Mouse (Mus musculus) spleen, postnatal 10 days (tissue): ENCODE measurements around the gene Cherp.

Source experiments
- DNase-seq, 2 experiments: peaks; one replicate each; pipeline ENCODE4 v3.0.0; 2021 to 2022; ENCODE audit warnings: low spot score in 2 of 2

The Cherp gene

DNA sequence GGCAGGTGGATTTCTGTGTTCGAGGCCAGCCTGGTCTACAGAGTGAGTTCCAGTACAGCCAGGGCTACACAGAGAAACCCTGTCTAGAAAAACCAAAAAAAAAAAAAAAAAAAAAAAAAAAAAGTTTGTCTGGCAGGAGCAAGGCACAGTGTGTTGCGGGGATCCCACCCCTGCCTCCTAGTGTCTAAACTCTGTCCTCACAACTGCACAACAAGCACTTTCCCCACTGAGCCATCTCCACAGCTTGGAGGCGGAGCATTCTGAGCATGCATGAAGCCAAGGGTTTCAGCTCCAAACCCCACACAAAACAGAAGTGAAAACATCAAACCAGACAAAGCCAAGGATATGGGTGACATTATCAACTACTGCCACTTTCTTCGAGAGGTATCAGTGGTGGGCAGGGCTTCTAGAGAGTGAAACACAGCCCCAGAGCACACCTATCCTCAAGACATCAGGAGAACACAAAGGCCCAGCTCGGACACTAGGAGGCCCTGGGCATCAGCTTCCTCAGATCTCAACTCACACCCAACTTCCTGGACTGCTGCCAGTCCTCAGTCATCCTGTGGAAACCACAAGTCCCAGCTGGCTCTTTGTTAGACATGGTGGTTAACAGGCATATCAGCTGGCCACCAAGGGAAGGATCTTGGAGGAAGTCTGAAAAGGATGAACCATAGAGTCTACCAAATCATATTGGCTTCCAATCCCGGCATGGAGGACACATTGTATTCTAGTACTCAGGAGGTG lies 10.6 kb upstream of the Cherp start:
- peak in 1 of 2 experiments; percentile 53 for DNase-seq

GRCm38 (mm10) chr8:72470684-72471083 lies 4.3 kb downstream of the Cherp start:
- no peak for DNase-seq

DNA sequence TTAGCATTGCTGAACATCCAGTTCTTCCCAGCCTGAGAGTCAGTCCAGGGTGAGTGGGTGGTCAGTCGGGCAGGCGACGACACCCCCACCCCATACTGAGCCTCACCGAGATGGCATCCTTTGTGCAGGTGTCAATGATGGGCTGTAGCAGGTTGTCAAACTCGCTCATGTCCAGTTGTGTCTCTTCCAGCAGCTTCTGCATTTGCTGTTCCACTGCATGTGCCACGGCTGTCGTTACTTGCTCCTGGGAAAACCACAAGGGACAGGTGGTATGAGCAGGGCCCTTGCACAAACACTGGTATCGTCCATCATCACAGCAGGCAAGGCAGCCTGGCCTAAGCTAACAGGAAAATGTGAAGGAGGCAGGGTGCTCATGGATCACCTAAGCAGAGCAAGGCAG lies 5.0 kb downstream of the Cherp start:
- no peak for DNase-seq

DNA sequence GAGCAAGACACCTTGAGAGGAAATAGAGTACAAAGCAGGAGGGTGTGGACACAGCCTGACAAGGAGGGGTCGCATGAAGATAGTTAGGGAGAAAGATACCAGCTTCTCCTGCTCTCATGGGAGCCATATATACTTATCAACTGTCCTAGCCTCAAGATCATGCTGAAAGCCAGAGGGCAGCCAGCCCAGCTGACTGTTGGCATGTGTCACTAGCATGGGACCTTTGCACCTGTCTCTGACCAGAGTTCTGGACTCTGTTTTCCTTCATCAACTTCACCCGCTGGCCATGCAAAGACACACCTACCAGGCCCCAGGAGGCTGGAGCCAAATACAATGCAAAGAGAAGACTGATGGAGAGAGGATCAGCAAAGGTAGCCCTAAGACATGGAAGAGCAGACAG lies 5.8 kb downstream of the Cherp start:
- no peak for DNase-seq

GRCm38 (mm10) chr8:72464211-72464610 lies 10.8 kb downstream of the Cherp start:
- no peak for DNase-seq

DNA sequence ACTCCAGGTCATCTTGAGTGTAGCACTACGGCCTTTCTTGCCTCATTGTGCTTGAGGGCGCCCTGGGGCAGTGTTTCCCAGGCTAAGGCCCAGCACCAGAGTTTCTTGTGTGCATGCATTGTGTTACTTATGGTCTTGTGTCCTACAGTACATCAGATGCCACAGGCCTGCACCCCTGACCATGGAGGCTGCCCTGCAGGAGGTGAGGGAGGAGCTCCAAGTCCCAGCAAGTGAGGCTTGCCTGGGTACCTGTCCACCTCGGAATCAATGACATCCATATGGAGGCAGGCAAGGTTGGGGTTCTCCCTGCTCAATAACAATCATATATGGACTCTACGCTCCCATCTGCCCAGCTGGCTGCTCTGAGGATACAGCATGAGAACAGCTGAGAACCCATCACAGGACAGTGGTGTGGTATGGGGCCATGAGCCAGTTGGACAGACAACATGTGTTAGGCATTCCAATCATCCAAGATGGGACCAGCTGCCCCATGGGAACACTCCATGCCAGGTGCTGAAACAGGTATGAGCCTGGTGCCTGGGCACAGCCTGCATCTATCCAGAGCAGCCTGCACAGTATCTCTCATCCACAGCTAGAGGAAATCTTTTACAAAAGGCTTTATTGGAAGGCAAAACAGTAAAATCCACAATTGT lies 15.0 kb downstream of the Cherp start:
- no peak for DNase-seq

DNA sequence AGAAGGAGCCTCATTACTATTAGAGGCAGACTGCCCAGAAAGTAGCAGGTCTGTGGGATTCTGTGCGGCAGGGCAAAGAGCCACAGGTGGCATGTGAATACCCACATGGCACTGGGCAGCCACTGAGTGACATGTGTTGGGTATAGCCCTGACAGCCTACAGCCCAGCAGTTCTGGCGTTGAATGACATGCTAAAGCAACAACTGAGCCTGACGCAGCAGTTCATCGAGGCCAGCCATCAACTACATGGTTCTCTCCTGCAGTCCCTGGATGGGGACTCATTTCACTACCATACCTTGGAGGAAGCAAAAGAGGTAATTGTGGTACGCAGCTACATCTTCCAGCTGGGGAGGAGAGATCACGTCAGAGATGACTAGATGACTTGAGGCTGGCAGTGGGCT lies 16.6 kb downstream of the Cherp start:
- DNase-seq = no peak

- no peak for DNase-seq
Measured at GRCm38 (mm10) chr8:72457806-72458205, 17.2 kb downstream of the Cherp start.

DNA sequence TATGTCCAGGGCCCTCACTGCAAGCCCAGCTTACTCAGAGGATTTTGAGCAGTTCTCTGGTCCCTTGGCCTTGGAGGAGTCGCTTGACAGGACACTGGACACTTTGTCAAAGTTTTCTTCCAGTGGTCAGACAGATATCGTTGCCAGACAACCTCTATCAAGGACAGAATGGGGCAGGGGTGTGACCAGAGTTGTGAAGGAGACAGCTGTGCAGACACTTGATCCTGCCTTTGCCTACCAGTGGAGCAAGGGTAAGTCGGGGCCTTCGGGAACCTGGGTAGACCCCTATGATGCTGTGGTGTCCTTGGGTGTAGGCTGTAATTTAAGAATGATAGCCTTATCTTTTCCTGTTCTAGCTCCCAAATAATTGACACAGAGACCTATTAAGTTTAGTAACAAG lies 19.7 kb downstream of the Cherp start:
- no peak for DNase-seq

GRCm38 (mm10) chr8:72453904-72454303 lies 21.1 kb downstream of the Cherp start:
- no peak for DNase-seq

GRCm38 (mm10) chr8:72451516-72451915 lies 23.5 kb downstream of the Cherp start:
- DNase-seq = no peak

- DNase-seq = peak in 1 of 2 experiments; percentile 55
Measured at GRCm38 (mm10) chr8:72445071-72445470, 30.0 kb downstream of the Cherp start.

DNA sequence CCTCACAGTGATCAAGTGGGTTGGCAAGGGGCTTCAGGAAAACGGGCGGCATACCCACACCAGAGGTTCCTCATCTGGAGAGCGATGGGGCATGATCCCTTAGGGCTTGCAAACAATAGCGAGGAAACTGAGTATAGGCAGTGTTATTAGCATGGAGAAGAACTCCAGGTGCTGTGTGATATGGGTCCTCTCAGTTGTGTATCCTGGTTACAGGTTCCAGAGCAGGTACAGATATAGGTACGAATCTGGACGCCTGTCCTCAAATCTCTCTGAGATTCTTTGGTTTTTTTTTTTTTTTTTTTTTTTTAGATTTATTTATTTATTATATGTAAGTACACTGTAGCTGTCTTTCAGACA lies 31.1 kb downstream of the Cherp start:
- DNase-seq = no peak

- DNase-seq = peak; percentile 93 to 100
Measured at GRCm38 (mm10) chr8:72443338-72443993, 31.6 kb downstream of the Cherp start, which contains the start of the genes Calr3 and 1700030K09Rik. TSS of gene Calr3 (minus strand) at chr8:72443870. TSS of gene 1700030K09Rik (plus strand) at chr8:72443880.

DNA sequence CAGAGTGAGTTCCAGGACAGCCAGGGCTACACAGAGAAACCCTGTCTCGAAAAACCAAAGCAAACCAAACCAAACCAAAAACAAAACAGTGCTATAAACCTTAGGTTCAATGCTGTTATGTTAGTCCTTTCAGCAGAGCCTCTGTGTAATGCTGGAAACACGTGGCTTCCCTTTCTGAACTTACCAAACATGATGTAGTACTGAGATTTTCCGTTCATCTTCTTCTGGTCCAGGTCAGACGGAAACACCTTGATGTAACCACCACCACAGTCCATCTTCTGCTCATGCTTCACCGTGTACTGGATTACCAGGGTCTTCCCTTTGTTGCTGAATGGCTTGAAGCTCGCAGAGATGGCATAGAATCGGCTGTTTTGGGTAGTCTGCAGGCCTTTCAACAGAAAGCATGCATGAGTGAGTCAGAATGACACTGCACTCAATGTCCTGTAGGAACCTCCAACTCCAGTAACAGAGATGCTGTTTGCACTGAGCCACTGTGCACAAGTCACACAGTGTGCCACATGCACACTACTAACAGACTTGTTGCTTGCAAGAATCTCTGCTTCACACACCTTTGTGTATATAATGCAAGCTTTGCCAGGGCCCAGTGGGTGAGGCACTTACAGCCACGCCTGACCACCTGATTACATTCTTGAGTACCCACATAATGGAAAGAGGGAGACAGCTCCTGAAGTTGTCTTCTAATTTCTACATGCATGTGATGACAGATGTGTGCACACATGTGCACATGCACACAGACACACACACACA lies 36.6 kb downstream of the Cherp start:
- no peak for DNase-seq

- DNase-seq = peak; percentile 40 to 66
Measured at GRCm38 (mm10) chr8:72434952-72435351, 40.1 kb downstream of the Cherp start.

GRCm38 (mm10) chr8:72429676-72430075 lies 45.4 kb downstream of the Cherp start:
- peak; percentile 47 to 73 for DNase-seq

DNA sequence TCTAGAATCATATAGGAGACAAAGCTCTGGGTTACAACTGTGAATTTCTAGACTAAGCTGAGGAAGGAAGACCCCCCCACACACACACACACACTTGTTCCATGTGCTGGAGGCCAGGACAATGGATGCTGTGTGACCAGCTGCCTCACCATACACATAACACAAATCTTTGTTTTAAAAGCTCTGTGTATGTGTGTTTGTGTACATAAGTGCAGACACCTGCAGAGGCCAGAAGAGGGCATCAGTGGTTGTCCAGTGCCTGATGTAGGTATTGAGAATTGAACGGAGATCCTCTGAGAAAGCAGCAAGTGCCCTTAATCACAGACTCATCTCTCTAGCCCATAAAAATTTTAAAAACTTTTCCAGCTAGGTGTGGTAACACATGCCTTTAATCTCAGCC lies 52.1 kb downstream of the Cherp start:
- DNase-seq = no peak

- DNase-seq = peak; percentile 98 to 100
Measured at GRCm38 (mm10) chr8:72421362-72422335, 53.4 kb downstream of the Cherp start, which contains the start of gene Eps15l1. TSS of gene Eps15l1 (minus strand) at chr8:72421460.

- DNase-seq = peak; percentile 61 to 75
Measured at GRCm38 (mm10) chr8:72420571-72421361, 54.3 kb downstream of the Cherp start.
